Mouse (Mus musculus) limb, embryonic 10.5 days (tissue): Measurements from ENCODE around the gene Dmrta1. TPM values are rescaled to one million over a fixed set of nuclear protein-coding genes. Genes with fewer than 3 reads are reported as not detected.

Source experiments
- DNase-seq: peaks from one replicate; pipeline ENCODE4 v3.0.0-alpha.2; 2017; ENCODE audit warnings: low spot score
- H3K27ac ChIP-seq: fragments of 300-500 bp; sonication (generic); 2 replicates; pipeline ENCODE4 v1.5.1; 2016; ENCODE audit warnings: mild to moderate bottlenecking
- H3K27me3 ChIP-seq: fragments of 300-500 bp; sonication (generic); 2 replicates; pipeline ENCODE4 v1.6.1; 2016; ENCODE audit warnings: low read depth, mild to moderate bottlenecking; ENCODE audit not compliant: poor library complexity, severe bottlenecking
- H3K36me3 ChIP-seq: fragments of 300-500 bp; sonication (generic); 2 replicates; pipeline ENCODE4 v1.6.1; 2016; ENCODE audit warnings: mild to moderate bottlenecking, moderate library complexity
- H3K4me1 ChIP-seq: fragments of 300-500 bp; sonication (generic); 2 replicates; pipeline ENCODE4 v1.6.1; 2016
- H3K4me3 ChIP-seq: fragments of 300-500 bp; sonication (generic); 2 replicates; pipeline ENCODE4 v1.5.1; 2016; ENCODE audit warnings: mild to moderate bottlenecking, moderate library complexity
- H3K9me3 ChIP-seq: fragments of 300-500 bp; sonication (generic); replicated peaks from 2 replicates; pipeline ENCODE4 v1.6.1; 2016; ENCODE audit warnings: mild to moderate bottlenecking
- WGBS: fragments of 180-500 bp; shearing (Covaris S2); methylation state at CpG from one replicate; pipeline ENCODE4 v1.1.7; 2016; 5-methylcytosine and 5-hydroxymethylcytosine counted together
- polyA plus RNA-seq: library from polyadenylated mRNA; unstranded; fragments of >200 nt; fragmentation: Nextera tagmentation; extraction: Ambion mirVana; gene quantifications from 2 replicates; pipeline ENCODE4 v1.2.1, GENCODE M21; 2016

The Dmrta1 gene
- 0.80 and 0.92 TPM in 2 replicates for polyA plus RNA-seq

GRCm38 (mm10) chr4:89679195-89679594 lies at the start of gene Dmrta1:
TSS of gene Dmrta1 (plus strand) at chr4:89679436.
- Histone ChIP-seq H3K4me1 (no peaks in the 10 kb centered on the region), H3K4me3 (no peak within 1 kb of the TSS), H3K36me3 (no peaks in the 10 kb centered on the region), H3K27me3 (no peaks in the 10 kb centered on the region), H3K27ac (no peak within 1 kb of the TSS), H3K9me3 (no peaks in the 10 kb centered on the region)
- 58% methylated on average over 5 of the region's 5 CpGs for WGBS
- DNase-seq: no peak

- Histone ChIP-seq H3K4me3 (no peak overlapping the region), H3K9me3 (no peaks in the 10 kb centered on the region), H3K36me3 (no peaks in the 10 kb centered on the region), H3K27me3 (no peaks in the 10 kb centered on the region), H3K27ac (no peak overlapping the region), H3K4me1 (no peaks in the 10 kb centered on the region)
- 76% methylated on average over 3 of the region's 3 CpGs for WGBS
- DNase-seq: no peak
Observed at GRCm38 (mm10) chr4:89630374-89631079, 48.7 kb upstream of the Dmrta1 start.

- 83% methylated on average over 6 of the region's 6 CpGs for WGBS
- no peak for DNase-seq
- no peaks in the 10 kb centered on the region for H3K27me3 ChIP-seq
- H3K4me1 ChIP-seq: no peaks in the 10 kb centered on the region
- no peak overlapping the region for H3K4me3 ChIP-seq
- no peaks in the 10 kb centered on the region for H3K9me3 ChIP-seq
- no peaks in the 10 kb centered on the region for H3K36me3 ChIP-seq
- no peak overlapping the region for H3K27ac ChIP-seq
Observed at GRCm38 (mm10) chr4:89631560-89631959, 47.7 kb upstream of the Dmrta1 start.

- Histone ChIP-seq H3K4me1 (no peaks in the 10 kb centered on the region), H3K27ac (no peak overlapping the region), H3K36me3 (no peaks in the 10 kb centered on the region), H3K9me3 (no peaks in the 10 kb centered on the region), H3K27me3 (no peaks in the 10 kb centered on the region), H3K4me3 (no peak overlapping the region)
- DNase-seq: no peak
- 63% methylated on average over 6 of the region's 6 CpGs for WGBS
Observed at GRCm38 (mm10) chr4:89638651-89639050, 40.6 kb upstream of the Dmrta1 start.

- WGBS: 66% methylated on average over 9 of the region's 9 CpGs
- DNase-seq: no peak
- Histone ChIP-seq H3K9me3 (no peaks in the 10 kb centered on the region), H3K27me3 (no peaks in the 10 kb centered on the region), H3K36me3 (no peaks in the 10 kb centered on the region), H3K4me3 (no peak overlapping the region), H3K27ac (no peak overlapping the region), H3K4me1 (peaks cover 8% of the 10 kb centered on the region)
Observed at GRCm38 (mm10) chr4:89644235-89645115, 34.8 kb upstream of the Dmrta1 start.

GRCm38 (mm10) chr4:89650352-89651311 lies 28.6 kb upstream of the Dmrta1 start:
- no peaks in the 10 kb centered on the region for H3K27me3 ChIP-seq
- WGBS: 89% methylated on average over 20 of the region's 20 CpGs

GRCm38 (mm10) chr4:89651312-89651686 lies 27.9 kb upstream of the Dmrta1 start:
- no peak for DNase-seq
- H3K27me3 ChIP-seq: no peaks in the 10 kb centered on the region
- no peak overlapping the region for H3K4me3 ChIP-seq
- WGBS: 83% methylated on average over 2 of the region's 2 CpGs
- no peaks in the 10 kb centered on the region for H3K4me1 ChIP-seq
- H3K9me3 ChIP-seq: no peaks in the 10 kb centered on the region
- H3K27ac ChIP-seq: no peak overlapping the region
- no peaks in the 10 kb centered on the region for H3K36me3 ChIP-seq

More at GRCm38 (mm10) chr4:89650352-89651311, 28.6 kb upstream of the Dmrta1 start:
- Histone ChIP-seq H3K36me3 (no peaks in the 10 kb centered on the region), H3K27ac (no peak overlapping the region), H3K4me1 (no peaks in the 10 kb centered on the region), H3K4me3 (no peak overlapping the region), H3K9me3 (no peaks in the 10 kb centered on the region)
- DNase-seq: no peak

GRCm38 (mm10) chr4:89651779-89652178 lies 27.5 kb upstream of the Dmrta1 start:
- Histone ChIP-seq H3K27ac (no peak overlapping the region), H3K27me3 (no peaks in the 10 kb centered on the region), H3K4me3 (no peak overlapping the region), H3K4me1 (no peaks in the 10 kb centered on the region), H3K9me3 (no peaks in the 10 kb centered on the region), H3K36me3 (no peaks in the 10 kb centered on the region)
- WGBS: 96% methylated on average over 1 of the region's 1 CpGs
- no peak for DNase-seq

- Histone ChIP-seq H3K36me3 (no peaks in the 10 kb centered on the region), H3K9me3 (no peaks in the 10 kb centered on the region), H3K4me3 (no peak overlapping the region), H3K27me3 (no peaks in the 10 kb centered on the region), H3K4me1 (no peaks in the 10 kb centered on the region), H3K27ac (no peak overlapping the region)
- no peak for DNase-seq
- WGBS: 83% methylated on average over 2 of the region's 2 CpGs
Observed at GRCm38 (mm10) chr4:89663406-89663805, 15.8 kb upstream of the Dmrta1 start.

GRCm38 (mm10) chr4:89674711-89675110 lies 4.5 kb upstream of the Dmrta1 start:
- no peak overlapping the region for H3K27ac ChIP-seq
- H3K27me3 ChIP-seq: no peaks in the 10 kb centered on the region
- no peaks in the 10 kb centered on the region for H3K4me1 ChIP-seq
- no peaks in the 10 kb centered on the region for H3K9me3 ChIP-seq
- DNase-seq: no peak
- no peak overlapping the region for H3K4me3 ChIP-seq
- H3K36me3 ChIP-seq: no peaks in the 10 kb centered on the region
- 92% methylated on average over 3 of the region's 3 CpGs for WGBS

GRCm38 (mm10) chr4:89677903-89678302 lies 1.3 kb upstream of the Dmrta1 start:
- Histone ChIP-seq H3K9me3 (no peaks in the 10 kb centered on the region), H3K27ac (no peak overlapping the region), H3K27me3 (no peaks in the 10 kb centered on the region), H3K4me1 (no peaks in the 10 kb centered on the region), H3K4me3 (no peak overlapping the region), H3K36me3 (no peaks in the 10 kb centered on the region)
- WGBS: 73% methylated on average over 7 of the region's 7 CpGs
- DNase-seq: no peak

GRCm38 (mm10) chr4:89678713-89679112 lies 523 bp upstream of the Dmrta1 start:
- Histone ChIP-seq H3K4me1 (no peaks in the 10 kb centered on the region), H3K36me3 (no peaks in the 10 kb centered on the region), H3K27ac (no peak overlapping the region), H3K27me3 (no peaks in the 10 kb centered on the region), H3K9me3 (no peaks in the 10 kb centered on the region), H3K4me3 (no peak overlapping the region)
- WGBS: 57% methylated on average over 5 of the region's 5 CpGs
- no peak for DNase-seq
